Mouse (Mus musculus) small intestine, adult 2 months (tissue): ENCODE measurements around the gene Ptprs.

Experiments used
- CTCF ChIP-seq: fragments of 200-500 bp; IDR thresholded peaks from 2 replicates; pipeline ENCODE4 v1.5.1; 2012; ENCODE audit warnings: low read depth, mild to moderate bottlenecking, control low read depth, inconsistent platforms, low read length, moderate library complexity, mixed read lengths; ENCODE audit not compliant: insufficient replicate concordance, insufficient read length; ENCODE audit errors: extremely low read depth
- POLR2A ChIP-seq: fragments of 200-500 bp; IDR thresholded peaks from 2 replicates; pipeline ENCODE4 v1.6.1; 2012; ENCODE audit warnings: low read depth, mild to moderate bottlenecking, control low read depth, inconsistent platforms, low read length, moderate library complexity

DNA sequence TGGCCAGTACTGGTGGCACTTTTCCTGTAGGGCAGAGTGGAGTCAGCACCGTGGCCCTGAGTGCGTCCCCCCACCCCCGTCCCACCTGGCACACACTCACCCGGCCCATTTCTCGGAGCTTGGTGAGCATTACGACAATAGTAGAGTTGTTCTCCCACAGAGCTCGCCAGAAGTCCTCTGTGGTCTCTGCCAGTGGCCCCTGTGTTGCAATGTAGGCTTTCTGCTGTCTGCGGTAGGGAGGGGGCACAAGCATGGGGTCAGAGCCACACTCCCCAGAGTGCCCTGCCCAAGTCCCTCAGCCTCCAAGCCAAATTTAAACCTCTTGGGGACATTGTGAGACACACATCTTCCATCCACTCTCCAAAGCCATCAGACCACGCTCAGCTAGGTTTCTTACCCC is 61.5 kb downstream of the Ptprs start:
- no peak for TF ChIP-seq CTCF
- TF ChIP-seq POLR2A: no peak
